In the genomic region with DNA sequence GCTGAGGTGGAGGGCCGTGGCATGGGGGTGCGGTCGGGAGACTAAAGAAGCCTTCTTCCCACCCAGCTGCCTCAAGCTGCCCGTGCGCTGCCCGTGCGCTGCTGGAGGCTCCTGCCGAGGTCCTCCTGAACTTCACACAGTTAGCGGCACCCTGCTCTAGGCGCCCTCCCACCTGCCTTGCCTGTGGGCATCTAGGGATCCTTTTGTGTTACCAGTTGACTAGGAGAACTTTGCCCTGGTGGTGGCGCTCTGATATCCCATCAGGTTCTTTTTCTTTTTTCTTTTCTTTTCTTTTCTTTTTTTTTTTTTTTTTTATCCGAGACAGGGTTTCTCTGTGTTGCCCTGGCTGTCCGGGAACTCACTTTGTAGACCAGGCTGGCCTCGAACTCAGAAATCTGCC, we compare ENCODE assay signal across 9 mouse cellular contexts. TPM values are rescaled to one million over a fixed set of nuclear protein-coding genes. Genes with fewer than 3 reads are reported as not detected.
DNase-seq lines count a peak whose midpoint lies in the region; ATAC-seq lines count a peak whose summit lies in the region.
"Had no signal": no experiment of that assay in that cellular context is flagged by ENCODE, and none has a peak within 500 bp of the region (broad histone marks: within the 10 kb centered on the region; RNA-seq: fewer than 3 reads in every experiment).

No protein-coding gene starts in this region.

- H3K27ac ChIP-seq in hindbrain, embryonic 12.5 days: no peak overlapping the region
- no peak overlapping the region for H3K27ac ChIP-seq in liver, embryonic 15.5 days (replicated peaks)

- no peak overlapping the region for H3K9ac ChIP-seq in hindbrain, embryonic 12.5 days
- H3K9ac ChIP-seq in liver, embryonic 15.5 days: no peak overlapping the region

- peak overlapping the region; percentile 30 for H3K4me2 ChIP-seq in hindbrain, embryonic 12.5 days (replicated peaks)
- H3K4me2 ChIP-seq in liver, embryonic 15.5 days: peak overlapping the region; percentile 35; the same call in 1 of the 2 replicates

- H3K4me3 ChIP-seq in hindbrain, embryonic 12.5 days: no peak overlapping the region
- no peak overlapping the region for H3K4me3 ChIP-seq in liver, embryonic 15.5 days (replicated peaks)

- peaks cover 27% of the 10 kb centered on the region for H3K27me3 ChIP-seq in hindbrain, embryonic 12.5 days
- H3K27me3 ChIP-seq in liver, embryonic 15.5 days: peaks cover 16% of the 10 kb centered on the region

- peaks cover 9% of the 10 kb centered on the region; the same call in 1 of the 2 replicates for H3K4me1 ChIP-seq in hindbrain, embryonic 12.5 days
- peaks cover 2% of the 10 kb centered on the region; the same call in 1 of the 2 replicates for H3K4me1 ChIP-seq in liver, embryonic 15.5 days (replicated peaks)

- WGBS in hindbrain, embryonic 12.5 days: 37% methylated on average over 14 of the region's 14 CpGs
- 32% methylated on average over 14 of the region's 14 CpGs for WGBS in liver, embryonic 15.5 days (ENCODE audit: insufficient replicate concordance)

- peak; percentile 6 for DNase-seq in kidney, adult 9 months
- no peak for DNase-seq in kidney, adult 8-10 months
- peak; percentile 74 for DNase-seq in ZHBTc4 (ENCODE audit: low read depth, low spot score)
- no peak for DNase-seq in ovary, postnatal 14 days (ENCODE audit: low spot score)
- DNase-seq in ovary, postnatal 36 days (ENCODE audit: low spot score): no peak

- ATAC-seq in hindbrain, embryonic 12.5 days (ENCODE audit: low FRiP score): no peak
- no peak for ATAC-seq in liver, embryonic 15.5 days (ENCODE audit: insufficient read depth)
- ATAC-seq: activated CD4-positive, CD25-positive, alpha-beta regulatory T cell, adult 4 months had no signal

- H3K36me3 ChIP-seq in hindbrain, embryonic 12.5 days: no peaks in the 10 kb centered on the region
- H3K36me3 ChIP-seq in liver, embryonic 15.5 days (replicated peaks): no peaks in the 10 kb centered on the region

- no peaks in the 10 kb centered on the region for H3K9me3 ChIP-seq in hindbrain, embryonic 12.5 days (replicated peaks)
- no peaks in the 10 kb centered on the region for H3K9me3 ChIP-seq in liver, embryonic 15.5 days (replicated peaks)

RNA-seq across cellular contexts. Expression of a gene that starts 19.4 kb away (rescaled TPM):
- not detected in 2 replicates for polyA plus RNA-seq in hindbrain, embryonic 12.5 days (2016; fragmentation: Nextera tagmentation; extraction: Ambion mirVana)
- not detected in 2 replicates for polyA plus RNA-seq in liver, embryonic 15.5 days (2015; fragmentation: Nextera tagmentation; extraction: Ambion mirVana)
- polyA plus RNA-seq: activated CD4-positive, CD25-positive, alpha-beta regulatory T cell, adult 4 months; gonadal fat pad, adult 2 months had no signal

RNA-seq across cellular contexts. Expression of a gene that starts 31.7 kb away (rescaled TPM):
- not detected in 2 replicates for polyA plus RNA-seq in hindbrain, embryonic 12.5 days (2016; fragmentation: Nextera tagmentation; extraction: Ambion mirVana)
- polyA plus RNA-seq in liver, embryonic 15.5 days (2015; fragmentation: Nextera tagmentation; extraction: Ambion mirVana): not detected in 2 replicates
- polyA plus RNA-seq: activated CD4-positive, CD25-positive, alpha-beta regulatory T cell, adult 4 months; gonadal fat pad, adult 2 months had no signal

RNA-seq across cellular contexts. Expression of a gene that starts 39.1 kb away (rescaled TPM):
- 14.0 and 15.9 TPM in 2 replicates for polyA plus RNA-seq in hindbrain, embryonic 12.5 days (2016; fragmentation: Nextera tagmentation; extraction: Ambion mirVana)
- polyA plus RNA-seq in liver, embryonic 15.5 days (2015; fragmentation: Nextera tagmentation; extraction: Ambion mirVana): 0.09 and 0.20 TPM in 2 replicates
- polyA plus RNA-seq: activated CD4-positive, CD25-positive, alpha-beta regulatory T cell, adult 4 months had no signal

RNA-seq across cellular contexts. Expression of a gene that starts 49.8 kb away (rescaled TPM):
- not detected in 2 replicates for polyA plus RNA-seq in hindbrain, embryonic 12.5 days (2016; fragmentation: Nextera tagmentation; extraction: Ambion mirVana)
- 0.68 TPM in 1 of 2 replicates, not detected in the other for polyA plus RNA-seq in liver, embryonic 15.5 days (2015; fragmentation: Nextera tagmentation; extraction: Ambion mirVana)
- polyA plus RNA-seq: activated CD4-positive, CD25-positive, alpha-beta regulatory T cell, adult 4 months had no signal

RNA-seq across cellular contexts. Expression of a gene that starts 53.7 kb away (rescaled TPM):
- 5.9 and 6.5 TPM in 2 replicates for polyA plus RNA-seq in hindbrain, embryonic 12.5 days (2016; fragmentation: Nextera tagmentation; extraction: Ambion mirVana)
- 32.4 and 35.6 TPM in 2 replicates for polyA plus RNA-seq in liver, embryonic 15.5 days (2015; fragmentation: Nextera tagmentation; extraction: Ambion mirVana)

Comparison
In these comparisons a context has a peak if more than half of its experiments do, and no peak if none do; other contexts are left out.
1. DNase-seq: peak in kidney, adult 9 months (single experiment) and ZHBTc4 (single experiment); none in kidney, adult 8-10 months (0 of 2), ovary, postnatal 14 days (single experiment) and ovary, postnatal 36 days (single experiment).
2. RNA of a gene that starts 39.1 kb away (polyA plus RNA-seq): 14.0 to 15.9 TPM in hindbrain, embryonic 12.5 days; 0.09 to 0.20 TPM in liver, embryonic 15.5 days; every median in the first group is over 10 times any median in the second.